Mouse (Mus musculus) cerebral cortex, adult 2 months (tissue): Measurements from ENCODE around the gene Fbxo4.

ENCODE experiments used
- WGBS: fragments of 180-500 bp; shearing (Covaris S2); methylation state at CpG from one replicate; pipeline ENCODE4 v1.1.7; 2018; 5-methylcytosine and 5-hydroxymethylcytosine counted together

Gene Fbxo4

GRCm38 (mm10) chr15:3979061-3979848 is at the start of gene Fbxo4:
Fbxo4 (minus strand) TSS chr15:3979573.
- WGBS, result under 1% methylated on average over 61 of the region's 61 CpGs

- WGBS, result 69% methylated on average over 6 of the region's 6 CpGs
Measured at GRCm38 (mm10) chr15:4028411-4028700, 49.0 kb upstream of the Fbxo4 start.

GRCm38 (mm10) chr15:4027671-4028410 is 48.5 kb upstream of the Fbxo4 start:
- WGBS, result 6% methylated on average over 6 of the region's 6 CpGs

GRCm38 (mm10) chr15:4026831-4027584 is 47.6 kb upstream of the Fbxo4 start:
- WGBS, result under 1% methylated on average over 65 of the region's 65 CpGs

- 1% methylated on average over 45 of the region's 45 CpGs for WGBS
Measured at GRCm38 (mm10) chr15:4026231-4026773, 46.9 kb upstream of the Fbxo4 start, which contains the start of gene Oxct1. Oxct1 (plus strand) TSS chr15:4026383.

GRCm38 (mm10) chr15:4025508-4025904 is 46.1 kb upstream of the Fbxo4 start:
- WGBS, result 37% methylated on average over 11 of the region's 11 CpGs

- WGBS, result 63% methylated on average over 13 of the region's 13 CpGs
Measured at GRCm38 (mm10) chr15:4024726-4025507, 45.5 kb upstream of the Fbxo4 start.

- 93% methylated on average over 2 of the region's 2 CpGs for WGBS
Measured at GRCm38 (mm10) chr15:4023747-4024146, 44.4 kb upstream of the Fbxo4 start.

GRCm38 (mm10) chr15:4020711-4021110 is 41.3 kb upstream of the Fbxo4 start:
- WGBS, result 29% methylated on average over 4 of the region's 4 CpGs

GRCm38 (mm10) chr15:4013873-4014272 is 34.5 kb upstream of the Fbxo4 start:
- WGBS, result 84% methylated on average over 2 of the region's 2 CpGs

GRCm38 (mm10) chr15:4000536-4000935 is 21.2 kb upstream of the Fbxo4 start:
- 94% methylated on average over 2 of the region's 2 CpGs for WGBS

GRCm38 (mm10) chr15:3999144-3999543 is 19.8 kb upstream of the Fbxo4 start:
- 76% methylated on average over 2 of the region's 2 CpGs for WGBS

- WGBS, result 12% methylated on average over 14 of the region's 14 CpGs
Measured at GRCm38 (mm10) chr15:3996267-3997010, 17.1 kb upstream of the Fbxo4 start.

- WGBS, result under 1% methylated on average over 61 of the region's 61 CpGs
Measured at GRCm38 (mm10) chr15:3995448-3996266, 16.3 kb upstream of the Fbxo4 start, which contains the start of gene AW549877. AW549877 (minus strand) TSS chr15:3995744.

- 10% methylated on average over 14 of the region's 14 CpGs for WGBS
Measured at GRCm38 (mm10) chr15:3994852-3995447, 15.6 kb upstream of the Fbxo4 start.

GRCm38 (mm10) chr15:3987981-3988380 is 8.6 kb upstream of the Fbxo4 start:
- WGBS, result 63% methylated on average over 2 of the region's 2 CpGs

- WGBS, result 75% methylated on average over 2 of the region's 2 CpGs
Measured at GRCm38 (mm10) chr15:3984876-3985275, 5.5 kb upstream of the Fbxo4 start.

GRCm38 (mm10) chr15:3982732-3983131 is 3.4 kb upstream of the Fbxo4 start:
- 91% methylated on average over 5 of the region's 5 CpGs for WGBS

- 58% methylated on average over 3 of the region's 3 CpGs for WGBS
Measured at GRCm38 (mm10) chr15:3979871-3980270, 498 bp upstream of the Fbxo4 start.
